ENCODE assay signal across 8 mouse cellular contexts in the genomic region with DNA sequence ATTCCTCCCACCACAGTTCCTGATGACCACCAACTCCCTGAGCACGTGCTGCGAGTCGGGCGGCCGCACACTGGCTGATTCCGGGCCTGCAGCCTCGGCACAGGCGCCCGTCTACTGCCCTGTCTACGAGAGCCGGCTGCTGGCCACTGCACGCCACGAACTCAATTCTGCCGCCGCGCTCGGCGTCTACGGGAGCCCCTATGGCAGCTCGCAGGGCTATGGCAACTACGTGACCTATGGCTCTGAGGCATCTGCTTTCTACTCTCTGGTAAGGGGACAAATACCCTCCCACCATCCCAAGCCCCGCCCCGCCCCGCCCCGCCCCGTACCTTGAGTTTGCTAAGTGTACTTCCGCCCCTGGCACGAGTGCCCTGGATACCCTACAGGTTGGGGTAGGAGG. TPM values are rescaled to one million over a fixed set of nuclear protein-coding genes. Genes with fewer than 3 reads are reported as not detected.
DNase-seq lines count a peak whose midpoint lies in the region; ATAC-seq and TF ChIP-seq lines count a peak whose summit lies in the region.

No protein-coding gene starts in this region.

- no peak for TF ChIP-seq EP300 in heart, postnatal 0 days (IDR thresholded peaks at IDR 0.05; ENCODE audit: low read depth)

- H3K4me1 ChIP-seq in lung, embryonic 14.5 days (ENCODE audit: insufficient read depth) = no peaks in the 10 kb centered on the region
- H3K4me1 ChIP-seq in heart, postnatal 0 days (ENCODE audit: control insufficient read depth, insufficient read depth) = peaks cover 21% of the 10 kb centered on the region
- peaks cover 10% of the 10 kb centered on the region; the same call in 1 of the 2 replicates for H3K4me1 ChIP-seq in limb, embryonic 14.5 days (ENCODE audit: control insufficient read depth, insufficient read depth, low read length)
- H3K4me1 ChIP-seq in stomach, embryonic 15.5 days = peaks cover 20% of the 10 kb centered on the region

- TF ChIP-seq CTCF in lung, embryonic 14.5 days (IDR thresholded peaks at IDR 0.05; ENCODE audit: low read depth) = no peak
- no peak for TF ChIP-seq CTCF in heart, postnatal 0 days (IDR thresholded peaks at IDR 0.05; ENCODE audit: low read depth)

- peaks cover 98% of the 10 kb centered on the region for H3K27me3 ChIP-seq in lung, embryonic 14.5 days (ENCODE audit: insufficient read depth, low read length)
- peaks cover 83% of the 10 kb centered on the region for H3K27me3 ChIP-seq in heart, postnatal 0 days (ENCODE audit: control insufficient read depth, insufficient read depth, low read length)
- H3K27me3 ChIP-seq in limb, embryonic 14.5 days (ENCODE audit: control insufficient read depth, insufficient read depth, low read length) = peaks cover 100% of the 10 kb centered on the region
- peaks cover 98% of the 10 kb centered on the region for H3K27me3 ChIP-seq in stomach, embryonic 15.5 days (replicated peaks)

- ATAC-seq in lung, embryonic 14.5 days (ENCODE audit: insufficient read depth) = peak; percentile 62
- ATAC-seq in heart, postnatal 0 days (ENCODE audit: insufficient read depth, low read depth) = 0 out of 2 replicates have a peak, but pooled peaks have one; percentile 5
- peak; percentile 31; the same call in 1 of the 2 replicates for ATAC-seq in limb, embryonic 14.5 days (ENCODE audit: low FRiP score, low read depth)
- ATAC-seq in stomach, embryonic 15.5 days (ENCODE audit: insufficient read depth, low FRiP score, low read depth) = peak; percentile 38; the same call in 1 of the 2 replicates
- ATAC-seq in monocyte, adult 5-6 weeks (replicated peaks; ENCODE audit: insufficient number of reproducible peaks, low FRiP score, low TSS enrichment, poor library complexity, severe bottlenecking) = no peak
- no peak for ATAC-seq in CD4-positive, CD25-positive, alpha-beta regulatory T cell, adult 4 months

- peak overlapping the region; percentile 49 for H3K4me2 ChIP-seq in lung, embryonic 14.5 days
- H3K4me2 ChIP-seq in heart, postnatal 0 days (ENCODE audit: low read depth, low read length) = peak overlapping the region; percentile 78
- peak overlapping the region; percentile 41 for H3K4me2 ChIP-seq in limb, embryonic 14.5 days (replicated peaks; ENCODE audit: low read depth, low read length, severe bottlenecking)
- peak overlapping the region; percentile 53 for H3K4me2 ChIP-seq in stomach, embryonic 15.5 days

- TF ChIP-seq POLR2A in limb, embryonic 14.5 days (IDR thresholded peaks at IDR 0.05; ENCODE audit: borderline replicate concordance, extremely low read depth, insufficient read depth, insufficient read length) = no peak

- no peaks in the 10 kb centered on the region for H3K9me3 ChIP-seq in lung, embryonic 14.5 days (ENCODE audit: low read depth, low read length)
- no peaks in the 10 kb centered on the region for H3K9me3 ChIP-seq in heart, postnatal 0 days (replicated peaks; ENCODE audit: control insufficient read depth, low read length)
- no peaks in the 10 kb centered on the region for H3K9me3 ChIP-seq in limb, embryonic 14.5 days (ENCODE audit: control insufficient read depth, low read length)
- no peaks in the 10 kb centered on the region for H3K9me3 ChIP-seq in stomach, embryonic 15.5 days

- WGBS in lung, embryonic 14.5 days = under 1% methylated on average over 28 of the region's 28 CpGs
- WGBS in heart, postnatal 0 days = 5% methylated on average over 28 of the region's 28 CpGs
- 1% methylated on average over 24 of the region's 28 CpGs for WGBS in limb, embryonic 14.5 days
- WGBS in stomach, embryonic 15.5 days = under 1% methylated on average over 28 of the region's 28 CpGs

- H3K9ac ChIP-seq in lung, embryonic 14.5 days = no peak overlapping the region
- H3K9ac ChIP-seq in heart, postnatal 0 days (replicated peaks; ENCODE audit: low read depth, low read length) = peak overlapping the region; percentile 76; the same call in 1 of the 2 replicates
- peak overlapping the region; percentile 28; the same call in 1 of the 2 replicates for H3K9ac ChIP-seq in limb, embryonic 14.5 days (ENCODE audit: low read depth, low read length, severe bottlenecking)
- H3K9ac ChIP-seq in stomach, embryonic 15.5 days = no peak overlapping the region

- DNase-seq in lung, embryonic 14.5 days = peak; percentile 52
- DNase-seq in lung, postnatal 4 days = no peak
- DNase-seq in heart, postnatal 0 days (ENCODE audit: low spot score) = peak; percentile 15
- no peak for DNase-seq in limb, embryonic 14.5 days (ENCODE audit: low spot score)
- no peak for DNase-seq in thymus, postnatal 36 days

- no peaks in the 10 kb centered on the region for H3K36me3 ChIP-seq in lung, embryonic 14.5 days (ENCODE audit: insufficient read depth)
- peaks cover 21% of the 10 kb centered on the region; the same call in 1 of the 2 replicates for H3K36me3 ChIP-seq in heart, postnatal 0 days (replicated peaks; ENCODE audit: control insufficient read depth, insufficient read depth, low read length)
- no peaks in the 10 kb centered on the region for H3K36me3 ChIP-seq in limb, embryonic 14.5 days (ENCODE audit: control insufficient read depth, insufficient read depth, low read length)
- no peaks in the 10 kb centered on the region for H3K36me3 ChIP-seq in stomach, embryonic 15.5 days

- peak overlapping the region; percentile 26 for H3K4me3 ChIP-seq in lung, embryonic 14.5 days (ENCODE audit: low read depth, low read length)
- H3K4me3 ChIP-seq in heart, postnatal 0 days (ENCODE audit: low read depth, low read length) = peak overlapping the region; percentile 8; the same call in 1 of the 2 replicates
- peak overlapping the region; percentile 25 for H3K4me3 ChIP-seq in limb, embryonic 14.5 days (replicated peaks; ENCODE audit: low read length)
- peak overlapping the region; percentile 21 for H3K4me3 ChIP-seq in stomach, embryonic 15.5 days (replicated peaks)

- H3K27ac ChIP-seq in lung, embryonic 14.5 days (ENCODE audit: low read depth) = no peak overlapping the region
- peak overlapping the region; percentile 95 for H3K27ac ChIP-seq in heart, postnatal 0 days (ENCODE audit: low read depth)
- no peak overlapping the region for H3K27ac ChIP-seq in limb, embryonic 14.5 days (replicated peaks; ENCODE audit: low read depth, low read length)
- no peak overlapping the region for H3K27ac ChIP-seq in stomach, embryonic 15.5 days

RNA-seq across cellular contexts. Expression of a gene that starts 5.2 kb away (rescaled TPM):
- polyA plus RNA-seq in lung, embryonic 14.5 days (2014; fragmentation: Nextera tagmentation; extraction: Ambion mirVana) = not detected in 2 replicates
- 64.0 and 85.4 TPM in 2 replicates for total RNA-seq in heart, postnatal 0 days (2014; rRNA removed; ENCODE audit: low replicate concordance)
- polyA plus RNA-seq in heart, postnatal 0 days (2015; fragmentation: Nextera tagmentation; extraction: Ambion mirVana) = 43.4 and 54.9 TPM in 2 replicates
- 6.7 and 7.4 TPM in 2 replicates for polyA plus RNA-seq in limb, embryonic 14.5 days (2012; rRNA removed)
- polyA plus RNA-seq in limb, embryonic 14.5 days (2014; fragmentation: Nextera tagmentation; extraction: Ambion mirVana) = 8.9 TPM in 2 replicates
- polyA plus RNA-seq in stomach, embryonic 15.5 days (2015; fragmentation: Nextera tagmentation; extraction: Ambion mirVana) = 0.12 and 0.19 TPM in 2 replicates
- total RNA-seq in monocyte, adult 5-6 weeks (2017) = not detected in 3 replicates
- polyA plus RNA-seq in CD4-positive, CD25-positive, alpha-beta regulatory T cell, adult 4 months (2017; shearing (Covaris generic)) = not detected

Comparison
In these comparisons a context has a peak if more than half of its experiments do, and no peak if none do; other contexts are left out.
1. DNase-seq: peak in lung, embryonic 14.5 days (single experiment) and heart, postnatal 0 days (single experiment); none in lung, postnatal 4 days (0 of 2), limb, embryonic 14.5 days (single experiment) and thymus, postnatal 36 days (0 of 2).
2. ATAC-seq: peak in lung, embryonic 14.5 days (single experiment), heart, postnatal 0 days (single experiment), limb, embryonic 14.5 days (single experiment) and stomach, embryonic 15.5 days (single experiment); none in monocyte, adult 5-6 weeks (single experiment) and CD4-positive, CD25-positive, alpha-beta regulatory T cell, adult 4 months (single experiment).
3. H3K9ac ChIP-seq: peak in heart, postnatal 0 days (single experiment) and limb, embryonic 14.5 days (single experiment); none in lung, embryonic 14.5 days (single experiment) and stomach, embryonic 15.5 days (single experiment).
4. Peak in every context shown above with its lines, with median percentiles within 50 percentile points of each other: H3K4me2 ChIP-seq and H3K4me3 ChIP-seq.